Mouse (Mus musculus) forebrain, embryonic 14.5 days (tissue): ENCODE data around the gene Taf6. TPM values are rescaled to one million over a fixed set of nuclear protein-coding genes. Genes with fewer than 3 reads are reported as not detected.

Experiments
- ATAC-seq: fragments of 200-750 bp; cut with Nextera tagmentation; 2 replicates; pipeline ENCODE4 v1.8.0; 2017; ENCODE audit warnings: mild to moderate bottlenecking, moderate library complexity
- DNase-seq: peaks from one replicate; pipeline ENCODE4 v3.0.0-alpha.2; 2015; ENCODE audit warnings: low spot score
- H3K27ac ChIP-seq: fragments of 300-500 bp; sonication (generic); 2 replicates; pipeline ENCODE4 v1.5.1; 2014; ENCODE audit warnings: low read depth, mild to moderate bottlenecking, control low read depth, low read length, moderate library complexity
- H3K27me3 ChIP-seq: fragments of 300-500 bp; sonication (generic); replicated peaks from 2 replicates; pipeline ENCODE4 v1.6.1; 2014; ENCODE audit warnings: low read length, control low read depth, mixed read lengths; ENCODE audit not compliant: control insufficient read depth, insufficient read depth
- H3K36me3 ChIP-seq: fragments of 300-500 bp; sonication (generic); 2 replicates; pipeline ENCODE4 v1.6.1; 2014; ENCODE audit warnings: low read length, control low read depth; ENCODE audit not compliant: control insufficient read depth, insufficient read depth
- H3K4me1 ChIP-seq: fragments of 300-500 bp; sonication (generic); 2 replicates; pipeline ENCODE4 v1.6.1; 2014; ENCODE audit warnings: antibody characterized with exemption, low read length, control low read depth; ENCODE audit not compliant: control insufficient read depth, insufficient read depth
- H3K4me2 ChIP-seq: fragments of 300-500 bp; sonication (generic); 2 replicates; pipeline ENCODE4 v1.6.1; 2014; ENCODE audit warnings: mild to moderate bottlenecking, control low read depth, low read length
- H3K4me3 ChIP-seq: fragments of 300-500 bp; sonication (generic); 2 replicates; pipeline ENCODE4 v1.5.1; 2014; ENCODE audit warnings: low read depth, low read length, control low read depth
- H3K9ac ChIP-seq: fragments of 300-500 bp; sonication (generic); 2 replicates; pipeline ENCODE4 v1.6.1; 2014; ENCODE audit warnings: mild to moderate bottlenecking, low read length, control low read depth, moderate library complexity
- H3K9me3 ChIP-seq: fragments of 300-500 bp; sonication (generic); replicated peaks from 2 replicates; pipeline ENCODE4 v1.6.1; 2016; ENCODE audit warnings: low read length, control low read depth, mixed read lengths; ENCODE audit not compliant: control insufficient read depth
- WGBS: fragments of 180-500 bp; shearing (Covaris S2); extraction: QIAGEN DNeasy Blood & Tissue Kit; methylation state at CpG from one replicate; pipeline ENCODE4 v1.1.7; 2014; 5-methylcytosine and 5-hydroxymethylcytosine counted together
- polyA plus RNA-seq: library from polyadenylated mRNA; unstranded; fragments of >200 nt; fragmentation: Nextera tagmentation; extraction: Ambion mirVana; gene quantifications from 2 replicates; pipeline ENCODE4 v1.2.1, GENCODE M21; 2014

Gene Taf6
- polyA plus RNA-seq, 1 experiment from 2014 or later, result 95.4 TPM

- 8% methylated on average over 54 of the region's 54 CpGs for WGBS
- no peaks in the 10 kb centered on the region for H3K27me3 ChIP-seq
- peak within 1 kb of the TSS; percentile 97 for H3K4me2 ChIP-seq
- no peaks in the 10 kb centered on the region for H3K9me3 ChIP-seq
- no peaks in the 10 kb centered on the region; the same call in 1 of the 2 replicates for H3K4me1 ChIP-seq
- ATAC-seq (peak; percentile 86), DNase-seq (peak; percentile 89)
- peak within 1 kb of the TSS; percentile 84 for H3K27ac ChIP-seq
- peak within 1 kb of the TSS; percentile 70 for H3K4me3 ChIP-seq
- peaks cover 30% of the 10 kb centered on the region for H3K36me3 ChIP-seq
- H3K9ac ChIP-seq, result peak within 1 kb of the TSS; percentile 94
Measured at GRCm38 (mm10) chr5:138193771-138194727, 6.8 kb upstream of the Taf6 start, which contains the start of gene Mblac1. Gene Mblac1 (plus strand): TSS chr5:138194314.

GRCm38 (mm10) chr5:138187661-138188306 lies 533 bp upstream of the Taf6 start:
- H3K9ac ChIP-seq, result peak overlapping the region; percentile 70
- peak overlapping the region; percentile 56 for H3K4me3 ChIP-seq
- H3K4me2 ChIP-seq, result peak overlapping the region; percentile 85
- peak; percentile 94 for DNase-seq
- H3K27ac ChIP-seq, result peak overlapping the region; percentile 36; the same call in 1 of the 2 replicates
- 0% methylated on average over 10 of the region's 10 CpGs for WGBS
- ATAC-seq, result peak; percentile 89
- H3K4me1 ChIP-seq, result peaks cover 6% of the 10 kb centered on the region; the same call in 1 of the 2 replicates
- no peaks in the 10 kb centered on the region for H3K27me3 ChIP-seq
- H3K9me3 ChIP-seq, result no peaks in the 10 kb centered on the region
- H3K36me3 ChIP-seq, result peaks cover 40% of the 10 kb centered on the region

- no peak overlapping the region for H3K9ac ChIP-seq
- H3K4me3 ChIP-seq, result no peak overlapping the region
- peaks cover 53% of the 10 kb centered on the region for H3K36me3 ChIP-seq
- DNase-seq (no peak), ATAC-seq (no peak)
- H3K27ac ChIP-seq, result no peak overlapping the region
- H3K4me1 ChIP-seq, result peaks cover 14% of the 10 kb centered on the region
- no peaks in the 10 kb centered on the region for H3K27me3 ChIP-seq
- H3K9me3 ChIP-seq, result no peaks in the 10 kb centered on the region
- H3K4me2 ChIP-seq, result peak overlapping the region; percentile 88
- WGBS, result 80% methylated on average over 3 of the region's 3 CpGs
Measured at GRCm38 (mm10) chr5:138173217-138173616, 14.0 kb downstream of the Taf6 start.

- Histone ChIP-seq H3K4me2 (peak within 1 kb of the TSS; percentile 88), H3K27ac (peak within 1 kb of the TSS; percentile 93), H3K27me3 (no peaks in the 10 kb centered on the region), H3K4me1 (peaks cover 14% of the 10 kb centered on the region), H3K9me3 (no peaks in the 10 kb centered on the region), H3K9ac (peak within 1 kb of the TSS; percentile 77), H3K4me3 (peak within 1 kb of the TSS; percentile 75), H3K36me3 (peaks cover 53% of the 10 kb centered on the region)
- ATAC-seq (peak; percentile 94), DNase-seq (peak; percentile 99)
- WGBS, result under 1% methylated on average over 54 of the region's 54 CpGs
Measured at GRCm38 (mm10) chr5:138171695-138172491, 15.4 kb downstream of the Taf6 start, which contains the start of the genes Ap4m1 and Mcm7. Gene Ap4m1 (plus strand): TSS chr5:138172002. Gene Mcm7 (minus strand): TSS chr5:138172422.

- H3K36me3 ChIP-seq, result peaks cover 55% of the 10 kb centered on the region
- ATAC-seq (peak; percentile 85), DNase-seq (peak; percentile 98)
- WGBS, result under 1% methylated on average over 47 of the region's 47 CpGs
- H3K9me3 ChIP-seq, result no peaks in the 10 kb centered on the region
- peak overlapping the region; percentile 77 for H3K9ac ChIP-seq
- H3K27me3 ChIP-seq, result no peaks in the 10 kb centered on the region
- peaks cover 14% of the 10 kb centered on the region for H3K4me1 ChIP-seq
- peak overlapping the region; percentile 93 for H3K27ac ChIP-seq
- peak overlapping the region; percentile 75 for H3K4me3 ChIP-seq
- H3K4me2 ChIP-seq, result peak overlapping the region; percentile 88
Measured at GRCm38 (mm10) chr5:138170936-138171561, 16.2 kb downstream of the Taf6 start.

GRCm38 (mm10) chr5:138165594-138165993 lies 21.7 kb downstream of the Taf6 start:
- 86% methylated on average over 8 of the region's 8 CpGs for WGBS

GRCm38 (mm10) chr5:138163610-138164009 lies 23.6 kb downstream of the Taf6 start:
- Histone ChIP-seq H3K9me3 (no peaks in the 10 kb centered on the region), H3K27ac (no peak overlapping the region), H3K27me3 (no peaks in the 10 kb centered on the region), H3K4me1 (peaks cover 7% of the 10 kb centered on the region), H3K4me3 (no peak overlapping the region), H3K4me2 (no peak overlapping the region), H3K36me3 (peaks cover 67% of the 10 kb centered on the region), H3K9ac (no peak overlapping the region)
- no peak for DNase-seq
- 67% methylated on average over 10 of the region's 10 CpGs for WGBS
- ATAC-seq, result no peak

More at GRCm38 (mm10) chr5:138165594-138165993, 21.7 kb downstream of the Taf6 start:
- no peak for DNase-seq
- Histone ChIP-seq H3K4me3 (no peak overlapping the region), H3K27me3 (no peaks in the 10 kb centered on the region), H3K36me3 (peaks cover 80% of the 10 kb centered on the region), H3K9me3 (no peaks in the 10 kb centered on the region), H3K27ac (no peak overlapping the region), H3K4me2 (no peak overlapping the region), H3K9ac (no peak overlapping the region), H3K4me1 (peaks cover 13% of the 10 kb centered on the region)
- no peak for ATAC-seq

GRCm38 (mm10) chr5:138163046-138163445 lies 24.2 kb downstream of the Taf6 start:
- ATAC-seq (no peak), DNase-seq (no peak)
- no peaks in the 10 kb centered on the region for H3K27me3 ChIP-seq
- peaks cover 61% of the 10 kb centered on the region for H3K36me3 ChIP-seq
- no peak overlapping the region for H3K4me2 ChIP-seq
- H3K9ac ChIP-seq, result no peak overlapping the region
- no peaks in the 10 kb centered on the region for H3K9me3 ChIP-seq
- WGBS, result 77% methylated on average over 6 of the region's 6 CpGs
- no peak overlapping the region for H3K4me3 ChIP-seq
- H3K27ac ChIP-seq, result no peak overlapping the region
- peaks cover 7% of the 10 kb centered on the region for H3K4me1 ChIP-seq
